Mouse (Mus musculus): Measurements from ENCODE around the gene Fubp3. TPM values are rescaled to one million over a fixed set of nuclear protein-coding genes. Genes with fewer than 3 reads are reported as not detected.

The Fubp3 gene
- polyA plus RNA-seq, 1 experiment from 2014 or later: 48.5 TPM

DNA sequence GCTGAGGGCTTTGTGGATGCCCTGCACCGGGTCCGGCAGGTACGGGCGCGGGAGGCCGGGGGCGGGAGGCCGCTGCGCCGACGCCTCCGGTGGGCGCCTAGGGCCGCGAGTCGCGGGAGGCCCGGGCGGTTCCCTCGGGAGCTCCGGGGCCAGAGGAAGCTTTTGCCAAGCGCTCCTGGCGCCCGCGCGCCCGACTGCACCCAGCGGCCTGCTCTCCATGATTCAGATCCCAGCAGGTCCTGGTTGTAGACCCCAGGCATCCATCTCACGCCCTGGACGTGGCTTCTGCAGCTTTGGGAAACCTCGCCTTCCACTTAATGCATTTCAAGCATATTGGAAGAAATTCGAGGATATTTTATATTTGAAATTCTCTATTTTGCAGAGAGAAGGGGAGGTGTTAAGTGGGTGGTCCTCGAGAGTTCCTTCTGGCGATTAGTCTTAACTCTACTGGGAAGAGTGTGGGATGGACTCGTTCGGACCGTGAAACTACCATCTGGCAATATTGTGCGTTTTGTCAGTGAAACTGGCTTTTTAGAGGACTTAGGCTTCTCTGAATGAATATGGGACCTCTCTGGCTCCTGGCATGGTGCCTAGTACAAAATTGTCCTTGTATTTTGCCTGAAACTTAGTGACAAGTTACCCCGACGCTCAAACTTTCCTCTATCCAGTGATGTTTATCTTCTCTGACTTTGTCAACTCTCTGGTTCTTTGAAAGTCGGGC, 624 bp downstream of the Fubp3 start:
- H3K27me3 ChIP-seq: 0 out of 2 replicates have a peak, but pooled peaks cover 12% of the 10 kb centered on the region
- H3K4me3 ChIP-seq: peak overlapping the region; percentile 98
- H3K9me3 ChIP-seq: no peaks in the 10 kb centered on the region
- 6% methylated on average over 24 of the region's 41 CpGs for WGBS
- peak overlapping the region; percentile 99 for H3K9ac ChIP-seq
- H3K36me3 ChIP-seq: no peaks in the 10 kb centered on the region
- peak overlapping the region; percentile 85 for H3K4me2 ChIP-seq
- no peak; the same call in 1 of the 2 replicates for ATAC-seq (ENCODE audit: low FRiP score, low read depth)
- H3K4me1 ChIP-seq (replicated peaks): peaks cover 27% of the 10 kb centered on the region
- peak overlapping the region; percentile 89 for H3K27ac ChIP-seq (replicated peaks)

DNA sequence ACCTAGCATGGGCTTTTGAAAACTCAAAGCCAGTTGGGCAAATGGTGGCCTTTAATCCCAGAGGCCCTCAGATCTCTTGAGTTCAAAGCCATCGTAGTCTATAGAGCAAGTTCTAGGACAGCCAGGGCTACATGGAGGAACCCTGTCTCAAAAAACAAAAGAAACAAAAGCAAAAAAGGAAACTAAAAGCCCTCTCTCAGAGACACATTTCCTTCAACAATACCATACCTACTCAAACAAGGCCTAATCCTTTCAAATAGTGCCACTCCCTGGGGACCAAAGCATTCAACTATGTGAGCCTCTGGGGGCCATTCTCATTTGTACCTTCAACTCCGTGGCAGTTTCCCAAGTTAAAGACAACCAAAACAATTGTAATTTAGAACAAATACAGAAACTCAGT, 9.2 kb downstream of the Fubp3 start:
- H3K4me2 ChIP-seq: no peak overlapping the region
- no peaks in the 10 kb centered on the region for H3K27me3 ChIP-seq
- no peaks in the 10 kb centered on the region for H3K9me3 ChIP-seq
- no peak overlapping the region for H3K9ac ChIP-seq
- no peak overlapping the region for H3K4me3 ChIP-seq
- peaks cover 31% of the 10 kb centered on the region for H3K36me3 ChIP-seq
- no peaks in the 10 kb centered on the region for H3K4me1 ChIP-seq (replicated peaks)
- ATAC-seq (ENCODE audit: low FRiP score, low read depth): no peak
- no peak overlapping the region for H3K27ac ChIP-seq (replicated peaks)
- WGBS: 60% methylated on average over 2 of the region's 2 CpGs

DNA sequence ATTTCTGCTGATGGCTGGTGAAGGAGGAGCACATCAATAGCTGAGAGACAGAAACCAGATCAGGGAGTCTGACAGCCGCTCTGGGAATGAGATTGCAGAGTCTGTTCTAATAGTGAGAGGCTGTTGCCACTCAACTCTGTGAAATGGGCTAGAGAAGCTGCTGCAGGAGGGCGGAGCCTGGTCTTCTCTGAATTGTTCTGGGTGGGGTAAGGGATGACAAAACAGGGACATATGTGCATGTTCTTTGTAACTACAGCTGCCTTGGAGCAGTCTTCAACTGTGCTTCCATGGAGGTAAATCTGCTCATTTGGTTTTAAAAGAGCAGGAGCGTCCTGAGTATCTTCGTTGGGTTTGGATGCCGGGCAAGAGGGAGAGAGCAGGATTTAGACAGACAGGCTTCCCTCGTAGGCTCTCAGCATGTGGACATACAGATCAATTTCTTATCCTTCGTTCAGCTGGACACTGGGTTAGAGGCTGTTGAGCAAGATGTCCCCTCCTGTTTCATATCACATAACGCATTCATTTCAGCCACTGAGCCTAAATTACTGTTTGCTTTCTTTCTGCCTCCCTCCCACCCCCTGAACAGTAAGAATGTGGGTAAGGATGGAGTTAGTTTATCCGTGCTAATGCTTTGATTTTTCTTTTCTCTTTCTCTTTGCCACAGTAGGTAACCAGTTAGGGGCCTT, 19.5 kb downstream of the Fubp3 start:
- 89% methylated on average over 9 of the region's 9 CpGs for WGBS
- Histone ChIP-seq H3K4me2 (no peak overlapping the region), H3K4me1 (replicated peaks) (0 out of 2 replicates have a peak, but pooled peaks cover 3% of the 10 kb centered on the region), H3K36me3 (peaks cover 19% of the 10 kb centered on the region), H3K27me3 (no peaks in the 10 kb centered on the region), H3K9me3 (no peaks in the 10 kb centered on the region), H3K4me3 (no peak overlapping the region), H3K9ac (no peak overlapping the region), H3K27ac (replicated peaks) (no peak overlapping the region)
- ATAC-seq (ENCODE audit: low FRiP score, low read depth): no peak

DNA sequence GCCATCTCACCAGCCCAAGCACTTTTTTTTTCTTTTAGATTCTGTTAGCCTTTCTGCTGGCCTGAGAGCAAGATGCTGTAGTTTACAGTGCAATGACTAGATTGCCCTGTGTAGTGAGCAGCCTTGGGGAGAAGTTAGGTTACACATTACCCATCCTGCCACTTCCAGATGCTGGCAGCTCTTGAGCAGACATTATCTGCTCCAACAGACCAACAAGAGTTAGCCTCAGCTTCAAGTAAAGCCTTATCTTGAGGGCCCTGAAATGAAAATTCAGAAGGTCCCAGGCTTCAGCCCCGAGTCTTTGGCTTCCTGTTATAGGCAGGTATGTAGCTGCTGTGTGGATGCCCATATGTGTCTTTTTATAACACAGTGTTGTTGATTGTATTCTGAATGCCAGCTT, 35.1 kb downstream of the Fubp3 start:
- 91% methylated on average over 1 of the region's 1 CpGs for WGBS
- no peak for ATAC-seq (ENCODE audit: low FRiP score, low read depth)
- Histone ChIP-seq H3K27me3 (peaks cover 27% of the 10 kb centered on the region; the same call in 1 of the 2 replicates), H3K27ac (replicated peaks) (no peak overlapping the region), H3K9ac (no peak overlapping the region), H3K36me3 (peaks cover 63% of the 10 kb centered on the region), H3K4me2 (no peak overlapping the region), H3K4me1 (replicated peaks) (0 out of 2 replicates have a peak, but pooled peaks cover 11% of the 10 kb centered on the region), H3K4me3 (no peak overlapping the region), H3K9me3 (no peaks in the 10 kb centered on the region)

DNA sequence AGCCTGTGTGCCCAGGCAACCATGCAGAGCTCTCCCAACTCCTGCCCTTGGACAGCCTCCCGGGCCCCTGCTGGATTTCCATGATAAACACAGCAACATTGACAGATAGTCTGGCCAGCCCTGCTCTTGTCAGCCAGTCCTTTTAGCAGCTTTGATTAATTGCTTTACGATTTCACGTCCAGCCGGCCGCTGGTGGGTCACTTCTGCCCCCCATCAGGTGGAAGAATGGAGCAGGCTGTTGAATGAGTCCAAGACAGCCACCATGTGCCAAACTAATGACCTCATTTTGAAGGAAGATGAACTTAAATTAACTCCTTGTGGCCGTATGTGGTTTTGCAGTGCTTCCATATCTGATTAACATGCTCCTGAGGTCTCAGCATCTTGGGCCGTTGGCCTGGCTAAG, 37.4 kb downstream of the Fubp3 start:
- H3K36me3 ChIP-seq: peaks cover 65% of the 10 kb centered on the region
- 23% methylated on average over 7 of the region's 7 CpGs for WGBS
- H3K9ac ChIP-seq: no peak overlapping the region
- 0 out of 2 replicates have a peak, but pooled peaks cover 11% of the 10 kb centered on the region for H3K4me1 ChIP-seq (replicated peaks)
- H3K9me3 ChIP-seq: no peaks in the 10 kb centered on the region
- H3K27ac ChIP-seq (replicated peaks): no peak overlapping the region
- no peak overlapping the region for H3K4me3 ChIP-seq
- peak; percentile 89 for ATAC-seq (ENCODE audit: low FRiP score, low read depth)
- H3K4me2 ChIP-seq: no peak overlapping the region
- H3K27me3 ChIP-seq: peaks cover 34% of the 10 kb centered on the region; the same call in 1 of the 2 replicates

DNA sequence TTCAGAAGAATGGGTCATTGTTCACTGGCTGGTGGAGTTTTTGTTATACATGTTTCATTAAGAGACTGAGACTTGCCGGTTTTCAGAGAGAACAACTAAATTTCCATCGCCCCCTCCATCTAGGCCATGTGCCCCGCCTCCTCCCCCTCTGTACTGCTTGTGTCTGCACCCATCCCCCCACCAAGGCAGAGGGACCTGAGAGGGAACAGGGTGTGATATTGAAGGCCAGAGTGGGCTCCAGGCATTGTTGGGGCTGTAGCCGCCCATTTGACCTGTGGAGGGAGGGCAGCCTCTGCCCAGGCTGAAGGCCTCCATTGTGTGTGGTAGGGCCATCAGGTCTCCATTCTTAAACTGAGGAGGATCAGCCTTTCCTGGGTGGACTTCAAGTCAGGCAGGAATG, 38.5 kb downstream of the Fubp3 start:
- Histone ChIP-seq H3K4me1 (replicated peaks) (0 out of 2 replicates have a peak, but pooled peaks cover 11% of the 10 kb centered on the region), H3K9ac (no peak overlapping the region), H3K27ac (replicated peaks) (no peak overlapping the region), H3K36me3 (peaks cover 61% of the 10 kb centered on the region), H3K9me3 (no peaks in the 10 kb centered on the region), H3K4me3 (no peak overlapping the region), H3K27me3 (peaks cover 24% of the 10 kb centered on the region; the same call in 1 of the 2 replicates), H3K4me2 (no peak overlapping the region)
- no peak for ATAC-seq (ENCODE audit: low FRiP score, low read depth)
- 38% methylated on average over 4 of the region's 4 CpGs for WGBS

DNA sequence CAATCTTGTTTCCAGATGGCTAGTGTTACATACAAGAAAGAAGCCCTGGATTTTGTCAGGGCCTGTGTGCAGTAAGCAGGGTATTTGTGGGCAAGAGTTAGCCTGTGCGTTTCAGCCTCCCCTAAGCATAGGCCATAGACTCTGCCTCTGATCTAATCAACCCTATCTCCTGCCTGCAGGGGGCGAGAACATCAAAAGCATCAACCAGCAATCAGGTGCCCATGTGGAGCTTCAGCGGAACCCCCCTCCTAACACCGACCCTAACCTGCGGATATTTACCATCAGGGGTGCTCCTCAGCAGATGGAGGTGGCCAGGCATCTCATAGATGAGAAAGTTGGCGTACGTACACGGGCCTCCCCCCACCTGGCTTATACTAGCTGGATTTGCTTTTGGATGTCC, 38.9 kb downstream of the Fubp3 start:
- H3K27me3 ChIP-seq: peaks cover 22% of the 10 kb centered on the region; the same call in 1 of the 2 replicates
- no peaks in the 10 kb centered on the region for H3K9me3 ChIP-seq
- no peak overlapping the region for H3K4me3 ChIP-seq
- no peak overlapping the region for H3K9ac ChIP-seq
- 83% methylated on average over 8 of the region's 8 CpGs for WGBS
- no peak overlapping the region for H3K4me2 ChIP-seq
- no peak overlapping the region for H3K27ac ChIP-seq (replicated peaks)
- H3K4me1 ChIP-seq (replicated peaks): 0 out of 2 replicates have a peak, but pooled peaks cover 11% of the 10 kb centered on the region
- ATAC-seq (ENCODE audit: low FRiP score, low read depth): no peak
- peaks cover 57% of the 10 kb centered on the region for H3K36me3 ChIP-seq

DNA sequence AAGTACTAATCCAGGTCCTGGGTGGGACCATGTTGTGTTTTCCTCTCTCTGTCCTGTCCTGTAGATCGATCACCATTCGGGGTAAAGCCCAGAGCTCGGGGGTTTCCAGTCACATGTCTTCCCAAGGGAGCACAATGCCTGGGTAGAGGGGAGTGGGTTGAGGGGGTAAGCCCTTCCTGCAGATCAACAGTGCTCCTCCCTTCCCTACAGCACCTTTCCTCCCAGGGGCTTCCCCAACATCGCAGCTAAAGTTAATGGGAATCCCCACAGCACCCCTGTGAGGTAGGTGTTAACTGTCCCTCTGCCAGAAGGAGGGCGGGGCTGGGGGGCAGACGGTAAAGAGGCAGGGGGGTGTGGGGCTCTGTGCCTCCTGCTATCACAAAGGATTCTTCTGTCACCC, 40.2 kb downstream of the Fubp3 start:
- peaks cover 22% of the 10 kb centered on the region; the same call in 1 of the 2 replicates for H3K27me3 ChIP-seq
- no peak overlapping the region for H3K27ac ChIP-seq (replicated peaks)
- 0 out of 2 replicates have a peak, but pooled peaks cover 11% of the 10 kb centered on the region for H3K4me1 ChIP-seq (replicated peaks)
- H3K4me2 ChIP-seq: no peak overlapping the region
- no peak overlapping the region for H3K4me3 ChIP-seq
- no peaks in the 10 kb centered on the region for H3K9me3 ChIP-seq
- H3K9ac ChIP-seq: no peak overlapping the region
- no peak for ATAC-seq (ENCODE audit: low FRiP score, low read depth)
- 83% methylated on average over 6 of the region's 6 CpGs for WGBS
- peaks cover 51% of the 10 kb centered on the region for H3K36me3 ChIP-seq

DNA sequence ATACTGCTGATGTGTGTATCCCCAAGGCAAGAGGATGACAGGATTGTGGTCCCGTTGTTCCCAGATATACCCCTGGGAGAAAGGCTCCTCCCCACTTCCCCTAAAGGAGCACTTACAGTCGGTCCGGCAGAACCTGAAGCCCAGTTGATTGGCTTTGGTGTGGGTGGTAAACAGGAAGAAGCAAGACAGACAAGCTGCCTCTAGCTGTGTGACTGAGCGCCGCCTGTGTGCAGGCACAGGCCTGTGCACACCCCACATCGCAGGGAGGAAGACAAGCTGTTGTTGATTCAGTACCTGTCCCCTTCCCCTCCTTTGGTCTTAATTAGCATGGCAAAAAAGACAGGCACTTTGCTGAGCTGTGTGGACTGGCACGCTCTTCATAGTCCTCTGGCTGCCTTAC, 41.3 kb downstream of the Fubp3 start:
- 93% methylated on average over 7 of the region's 7 CpGs for WGBS
- peaks cover 22% of the 10 kb centered on the region; the same call in 1 of the 2 replicates for H3K27me3 ChIP-seq
- H3K9ac ChIP-seq: no peak overlapping the region
- H3K36me3 ChIP-seq: peaks cover 42% of the 10 kb centered on the region
- H3K9me3 ChIP-seq: no peaks in the 10 kb centered on the region
- no peak overlapping the region for H3K4me2 ChIP-seq
- H3K4me3 ChIP-seq: no peak overlapping the region
- no peak overlapping the region for H3K27ac ChIP-seq (replicated peaks)
- H3K4me1 ChIP-seq (replicated peaks): peaks cover 16% of the 10 kb centered on the region; the same call in 1 of the 2 replicates
- ATAC-seq (ENCODE audit: low FRiP score, low read depth): no peak

DNA sequence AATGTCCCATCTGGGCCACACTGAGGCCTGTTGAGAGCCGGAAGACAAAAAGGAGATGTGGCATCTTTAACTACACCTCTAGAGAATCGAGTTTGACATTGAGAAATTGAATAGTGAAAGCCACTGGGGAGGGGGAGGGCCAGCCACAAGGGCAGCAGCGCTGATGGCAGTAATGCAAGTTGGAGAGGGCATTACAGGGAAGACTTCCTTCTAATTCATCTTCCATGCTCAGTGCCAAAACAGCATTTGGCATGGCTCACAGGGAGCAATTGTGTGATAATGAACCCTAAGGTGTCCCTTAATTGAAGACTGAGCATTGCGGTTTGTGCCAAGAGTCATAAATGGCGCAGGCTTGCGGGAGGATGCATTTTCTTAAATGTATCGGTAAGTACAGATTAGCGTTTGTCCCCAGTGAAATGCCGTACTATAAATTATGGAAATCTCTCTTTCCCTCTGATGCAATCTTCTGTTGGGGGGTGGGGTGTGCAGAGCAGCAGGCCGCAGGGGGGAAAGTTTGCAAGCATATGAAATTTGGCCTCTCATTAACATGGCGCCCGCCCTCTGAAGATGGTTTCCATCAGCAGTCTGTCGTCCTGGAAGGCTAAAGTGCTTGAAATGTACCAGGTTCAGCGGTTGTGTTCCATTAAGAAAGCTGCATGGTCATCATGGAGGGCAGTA, 46.2 kb downstream of the Fubp3 start:
- WGBS: 50% methylated on average over 14 of the region's 14 CpGs
- no peaks in the 10 kb centered on the region for H3K9me3 ChIP-seq
- H3K4me1 ChIP-seq (replicated peaks): peaks cover 5% of the 10 kb centered on the region; the same call in 1 of the 2 replicates
- H3K4me2 ChIP-seq: no peak overlapping the region
- H3K36me3 ChIP-seq: peaks cover 16% of the 10 kb centered on the region
- ATAC-seq (ENCODE audit: low FRiP score, low read depth): peak; percentile 23; the same call in 1 of the 2 replicates
- no peak overlapping the region for H3K4me3 ChIP-seq
- no peak overlapping the region for H3K9ac ChIP-seq
- no peaks in the 10 kb centered on the region for H3K27me3 ChIP-seq
- no peak overlapping the region for H3K27ac ChIP-seq (replicated peaks)

DNA sequence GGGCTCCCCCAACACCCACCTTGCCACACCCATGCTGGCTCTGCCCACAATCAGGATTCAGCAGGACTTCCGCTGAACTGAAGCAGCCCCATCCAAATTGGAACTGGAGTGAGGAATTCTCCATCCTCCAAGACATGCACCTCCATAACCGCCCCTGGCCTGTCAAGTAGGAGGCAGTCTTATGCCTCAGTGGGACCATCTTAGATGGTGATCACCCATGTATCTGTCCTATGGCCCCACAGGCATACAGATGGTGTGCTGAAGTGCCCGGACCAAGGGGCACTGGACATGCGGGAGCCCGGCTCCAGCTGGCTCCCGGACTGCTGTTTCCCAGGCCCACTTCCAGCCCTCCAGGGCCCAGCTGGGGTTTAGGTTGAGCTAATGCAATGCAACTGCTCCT, 46.8 kb downstream of the Fubp3 start:
- Histone ChIP-seq H3K27me3 (no peaks in the 10 kb centered on the region), H3K36me3 (peaks cover 13% of the 10 kb centered on the region), H3K9ac (no peak overlapping the region), H3K27ac (replicated peaks) (no peak overlapping the region), H3K4me1 (replicated peaks) (peaks cover 5% of the 10 kb centered on the region; the same call in 1 of the 2 replicates), H3K4me3 (no peak overlapping the region), H3K4me2 (no peak overlapping the region), H3K9me3 (no peaks in the 10 kb centered on the region)
- 72% methylated on average over 6 of the region's 6 CpGs for WGBS
- ATAC-seq (ENCODE audit: low FRiP score, low read depth): peak; percentile 55; the same call in 1 of the 2 replicates

DNA sequence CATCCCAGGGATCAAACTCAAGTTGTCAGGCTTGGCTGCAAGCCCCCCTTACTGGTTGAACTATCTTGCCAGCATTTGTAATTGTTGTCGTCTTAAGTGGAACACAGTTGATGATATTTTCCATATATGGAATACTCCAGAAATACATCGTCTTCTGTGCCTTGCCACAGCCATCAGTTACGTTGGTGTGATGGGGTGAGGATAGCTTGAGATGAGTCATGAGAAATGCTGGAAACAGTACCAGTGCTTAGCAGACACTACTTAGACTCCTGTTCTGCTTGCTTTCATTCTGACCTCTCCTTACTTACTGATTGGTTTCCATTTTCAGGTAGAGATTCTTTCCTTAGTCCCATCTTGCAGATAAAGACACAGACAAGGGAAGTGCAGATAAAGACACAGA, 61.1 kb downstream of the Fubp3 start:
- ATAC-seq (ENCODE audit: low FRiP score, low read depth): no peak
- Histone ChIP-seq H3K27me3 (peaks cover 72% of the 10 kb centered on the region), H3K36me3 (no peaks in the 10 kb centered on the region), H3K9ac (no peak overlapping the region), H3K9me3 (no peaks in the 10 kb centered on the region), H3K4me1 (replicated peaks) (peaks cover 35% of the 10 kb centered on the region), H3K4me2 (no peak overlapping the region), H3K4me3 (no peak overlapping the region), H3K27ac (replicated peaks) (no peak overlapping the region)
- 78% methylated on average over 3 of the region's 3 CpGs for WGBS
